Mouse (Mus musculus) thymus, adult 2 months (tissue): ENCODE measurements at regions not wholly inside any gene's neighbourhood (a gene's known extent, or its start where the extent isn't known, plus 50 kb on each side); places are given as distances from the start of the nearest gene placed in this dataset.
A peak's percentile ranks its signal among the peaks of the same experiment; 100 is the strongest.
"Not testable (repeated sequence)": the region's sequence is repeated elsewhere in the genome, so short reads cannot be mapped to it uniquely, and the experiment has no call there.

Experiments used
- DNase-seq: peaks from one replicate; pipeline ENCODE4 v3.0.0; 2021
- H3K27ac ChIP-seq: fragments of 200-500 bp; 2 replicates; pipeline ENCODE4 v1.5.1; 2012; ENCODE audit warnings: low read length, control low read depth; ENCODE audit not compliant: control insufficient read depth, insufficient read depth
- H3K27me3 ChIP-seq: fragments of 200-500 bp; 2 replicates; pipeline ENCODE4 v1.6.1; 2012; ENCODE audit warnings: mild to moderate bottlenecking, low read length, moderate library complexity, mixed read lengths; ENCODE audit not compliant: control insufficient read depth, insufficient read depth
- H3K36me3 ChIP-seq: fragments of 200-500 bp; 2 replicates; pipeline ENCODE4 v1.6.1; 2012; ENCODE audit warnings: mild to moderate bottlenecking, low read length, moderate library complexity; ENCODE audit not compliant: control insufficient read depth, insufficient read depth
- H3K4me1 ChIP-seq: fragments of 200-500 bp; replicated peaks from 2 replicates; pipeline ENCODE4 v1.6.1; 2012; ENCODE audit warnings: low read length; ENCODE audit not compliant: control insufficient read depth, insufficient read depth
- H3K4me3 ChIP-seq: fragments of 200-500 bp; 2 replicates; pipeline ENCODE4 v1.5.1; 2012; ENCODE audit warnings: mild to moderate bottlenecking, low read length, control low read depth, moderate library complexity; ENCODE audit not compliant: control insufficient read depth, insufficient read depth
- CTCF ChIP-seq: fragments of 200-500 bp; IDR thresholded peaks from 2 replicates; pipeline ENCODE4 v1.5.1; 2012; ENCODE audit warnings: mild to moderate bottlenecking, control low read depth, low read length, moderate library complexity, borderline replicate concordance; ENCODE audit not compliant: control insufficient read depth, poor library complexity, insufficient read depth; ENCODE audit errors: extremely low read depth
- POLR2A ChIP-seq: fragments of 200-500 bp; IDR thresholded peaks from 2 replicates; pipeline ENCODE4 v1.6.1; 2012; ENCODE audit warnings: mild to moderate bottlenecking, low read length, control low read depth, moderate library complexity; ENCODE audit not compliant: control insufficient read depth, poor library complexity, insufficient read depth; ENCODE audit errors: extremely low read depth
- WGBS: fragments of 180-500 bp; shearing (Covaris S2); methylation state at CpG from one replicate; pipeline ENCODE4 v1.1.7; 2018; 5-methylcytosine and 5-hydroxymethylcytosine counted together

DNA sequence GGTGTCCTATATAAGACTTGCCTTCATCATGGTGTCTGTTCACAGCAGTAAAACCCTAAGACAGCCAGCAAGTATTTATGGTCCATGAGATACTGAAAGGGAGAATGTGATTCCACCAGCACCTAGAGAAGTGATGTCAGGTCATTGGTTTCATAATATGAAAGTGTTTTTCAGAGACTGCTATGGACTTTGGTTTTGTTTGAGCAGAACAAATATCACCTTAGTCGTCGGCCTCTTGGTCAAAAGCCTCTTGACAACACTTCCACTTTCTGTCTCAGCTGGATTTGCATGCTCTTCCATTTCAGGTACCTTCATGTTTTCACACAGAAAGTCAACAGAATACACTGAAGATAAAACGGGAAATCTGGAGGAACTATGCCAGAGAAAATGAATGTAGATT is 56.7 kb upstream of the Lrrc8b start:
- Histone ChIP-seq H3K27ac (no peak overlapping the region), H3K4me3 (no peak overlapping the region), H3K4me1 (no peaks in the 10 kb centered on the region), H3K36me3 (no peaks in the 10 kb centered on the region), H3K27me3 (no peaks in the 10 kb centered on the region)
- WGBS, result 94% methylated on average over 3 of the region's 3 CpGs
- TF ChIP-seq CTCF, result no peak
- TF ChIP-seq POLR2A, result no peak
- no peak for DNase-seq

DNA sequence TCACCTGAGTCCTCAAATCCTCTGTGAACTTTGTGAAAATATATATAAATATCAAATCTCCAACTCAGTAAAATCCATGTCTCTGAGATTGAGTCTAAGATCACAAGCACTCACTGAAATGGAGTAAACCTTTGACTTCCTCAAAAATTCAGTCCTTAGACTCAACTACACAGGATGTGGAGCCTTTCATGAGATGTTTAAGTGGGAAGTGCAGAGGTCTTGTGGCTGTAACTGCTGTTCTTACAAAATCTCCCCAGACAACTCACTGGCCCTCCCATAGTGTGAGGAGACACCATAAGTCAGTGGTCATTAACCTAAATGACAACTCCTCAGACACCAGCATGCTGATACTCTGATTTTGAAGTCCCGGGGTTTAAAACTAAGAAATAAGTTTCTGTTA is 59.2 kb upstream of the Lrrc8b start:
- not testable (repeated sequence) for DNase-seq, H3K27me3 ChIP-seq, H3K4me3 ChIP-seq, H3K27ac ChIP-seq, H3K36me3 ChIP-seq, H3K4me1 ChIP-seq
- WGBS, result 67% methylated on average over 1 of the region's 1 CpGs

DNA sequence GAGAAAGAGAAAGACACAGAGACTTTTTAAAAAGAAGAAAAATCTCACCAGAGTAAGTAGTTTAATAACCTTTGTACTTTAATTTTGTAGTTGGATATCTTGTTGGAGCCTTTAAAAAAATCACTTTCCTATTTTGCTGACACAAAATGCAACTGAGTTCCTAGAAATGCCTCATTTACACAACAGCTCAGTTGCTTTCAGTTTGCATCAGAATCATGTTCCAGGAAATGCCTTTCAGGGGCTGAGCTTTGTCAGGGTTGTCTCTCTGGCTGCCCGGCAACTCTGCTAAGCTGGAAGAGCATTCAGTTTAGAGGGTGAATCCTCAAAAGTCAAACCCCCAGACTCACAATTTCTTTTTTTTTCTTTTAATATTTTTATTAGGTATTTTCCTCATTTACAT is 60.5 kb upstream of the Gbp6 start:
- Histone ChIP-seq H3K27ac (no peak overlapping the region), H3K36me3 (no peaks in the 10 kb centered on the region), H3K27me3 (no peaks in the 10 kb centered on the region), H3K4me1 (peaks cover 3% of the 10 kb centered on the region), H3K4me3 (no peak overlapping the region)
- 8% methylated on average over 1 of the region's 1 CpGs for WGBS
- TF ChIP-seq CTCF, result no peak
- no peak for TF ChIP-seq POLR2A
- no peak for DNase-seq

DNA sequence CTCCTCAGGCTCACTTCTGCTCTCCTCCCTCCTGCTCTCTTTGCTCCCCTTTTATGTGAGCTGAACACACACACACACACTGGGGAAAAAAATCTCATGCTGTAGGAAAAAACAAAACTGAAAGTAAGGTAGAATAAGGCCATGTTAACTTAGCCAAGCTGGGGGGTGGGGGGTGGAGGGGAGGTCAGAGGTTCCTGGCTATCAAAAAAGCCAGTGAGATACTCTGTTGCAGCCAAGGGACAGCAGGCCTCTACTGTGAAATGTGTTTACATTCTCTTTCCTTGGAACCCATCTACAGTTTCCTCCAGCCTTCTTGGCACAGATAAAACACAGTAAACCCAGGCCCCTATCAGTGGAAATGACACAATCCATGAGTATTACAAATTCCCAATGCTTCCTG is 53.0 kb upstream of the Gbp6 start:
- H3K36me3 ChIP-seq, result no peaks in the 10 kb centered on the region
- peaks cover 9% of the 10 kb centered on the region for H3K4me1 ChIP-seq
- H3K27ac ChIP-seq, result peak overlapping the region; percentile 78
- DNase-seq, result no peak
- TF ChIP-seq POLR2A (no peak), CTCF (no peak)
- no peaks in the 10 kb centered on the region for H3K27me3 ChIP-seq
- no peak overlapping the region for H3K4me3 ChIP-seq

DNA sequence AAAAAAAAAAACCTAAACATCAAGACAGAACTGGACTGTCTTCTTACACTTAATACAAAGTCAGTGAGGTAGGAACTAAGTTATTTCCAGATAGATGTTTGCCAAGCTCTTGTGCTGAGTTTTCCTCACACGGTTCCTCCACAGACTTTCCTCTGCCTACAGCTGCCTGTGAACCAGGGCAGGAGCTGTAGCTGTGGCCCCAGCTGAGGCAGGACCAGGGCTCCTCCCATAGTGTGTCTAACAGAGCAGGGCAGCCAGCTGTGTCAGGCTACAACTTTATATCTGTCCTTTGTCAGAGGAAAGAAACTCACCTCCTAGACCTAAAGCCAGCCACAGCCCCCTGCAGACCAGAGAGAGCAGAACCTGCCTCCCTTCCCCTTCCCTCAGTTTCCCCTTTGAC is 52.5 kb upstream of the Gbp6 start:
- WGBS, result 3% methylated on average over 1 of the region's 1 CpGs

GRCm38 (mm10) chr5:105344808-105345732 is 51.6 kb upstream of the Gbp6 start:
- Histone ChIP-seq H3K4me3 (no peak overlapping the region), H3K27ac (peak overlapping the region; percentile 48), H3K27me3 (no peaks in the 10 kb centered on the region), H3K4me1 (peaks cover 9% of the 10 kb centered on the region), H3K36me3 (no peaks in the 10 kb centered on the region)
- 61% methylated on average over 6 of the region's 6 CpGs for WGBS
- TF ChIP-seq POLR2A (no peak), CTCF (no peak)
- no peak for DNase-seq

More for the DNA sequence above, 52.5 kb upstream of the Gbp6 start:
- DNase-seq, result peak; percentile 28
- not testable (repeated sequence) for H3K27me3 ChIP-seq, H3K4me3 ChIP-seq, H3K4me1 ChIP-seq, H3K36me3 ChIP-seq
- H3K27ac ChIP-seq, result peak overlapping the region; percentile 78

GRCm38 (mm10) chr5:105343816-105344215 is 50.3 kb upstream of the Gbp6 start:
- H3K4me3 ChIP-seq, H3K36me3 ChIP-seq, H3K4me1 ChIP-seq, DNase-seq, H3K27ac ChIP-seq, H3K27me3 ChIP-seq: not testable (repeated sequence)
- 9% methylated on average over 2 of the region's 2 CpGs for WGBS
